In the genomic region with DNA sequence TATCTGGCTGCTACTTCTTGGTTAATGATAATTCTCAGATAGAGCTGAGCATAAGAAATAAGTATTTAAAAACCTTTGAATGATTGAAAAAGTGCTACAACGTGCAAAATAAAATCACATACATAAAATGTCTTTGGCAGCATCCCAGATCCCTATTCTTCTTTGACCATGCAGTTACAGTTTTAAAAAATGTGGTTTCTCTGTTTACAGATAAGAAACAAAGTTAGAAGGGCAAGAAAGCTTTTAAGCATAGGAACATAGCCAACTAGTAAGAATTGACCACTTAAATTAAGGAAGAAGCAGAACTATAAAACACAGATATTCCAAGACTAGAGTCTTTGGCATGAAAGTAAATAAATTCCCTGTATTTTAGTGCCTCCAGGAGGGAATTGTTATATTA, we compare ENCODE assay signal across 31 mouse cellular contexts.
"Had no signal": no experiment of that assay in that cellular context is flagged by ENCODE, and none has a peak within 500 bp of the region (broad histone marks: within the 10 kb centered on the region; RNA-seq: fewer than 3 reads in every experiment).

No protein-coding gene starts in this region.

- H3K9me3 ChIP-seq: limb, embryonic 10.5 days; limb, embryonic 12.5 days; limb, embryonic 13.5 days; limb, embryonic 15.5 days; liver, embryonic 12.5 days; liver, embryonic 13.5 days; liver, embryonic 15.5 days; lung, embryonic 15.5 days; megakaryocyte, embryonic 14.5 days; midbrain, embryonic 10.5 days; midbrain, embryonic 12.5 days; midbrain, embryonic 13.5 days; midbrain, embryonic 15.5 days; neural tube, embryonic 12.5 days had no signal

- H3K9ac ChIP-seq: limb, embryonic 12.5 days; limb, embryonic 13.5 days; limb, embryonic 15.5 days; liver, embryonic 12.5 days; liver, embryonic 13.5 days; liver, embryonic 14.5 days; liver, embryonic 15.5 days; liver, postnatal 0 days; lung, embryonic 15.5 days; midbrain, embryonic 12.5 days; midbrain, embryonic 13.5 days; midbrain, embryonic 15.5 days; neural tube, embryonic 12.5 days had no signal

- H3K4me3 ChIP-seq: left cerebral cortex, adult 2 months; limb, embryonic 10.5 days; limb, embryonic 12.5 days; limb, embryonic 13.5 days; limb, embryonic 15.5 days; liver, embryonic 12.5 days; liver, embryonic 13.5 days; liver, embryonic 15.5 days; lung, embryonic 15.5 days; megakaryocyte, embryonic 14.5 days; midbrain, embryonic 10.5 days; midbrain, embryonic 12.5 days; midbrain, embryonic 13.5 days; midbrain, embryonic 15.5 days; myocyte; neural tube, embryonic 12.5 days had no signal

- DNase-seq: left cerebral cortex, postnatal 4 days; liver; liver, embryonic 13.5 days; liver, postnatal 0 days; lung, adult 18-20 months; lung, adult 2 months; lung, postnatal 14 days; lung, postnatal 36 days; lung, postnatal 4 days; midbrain, embryonic 14.5 days had no signal

- H3K27me3 ChIP-seq: limb, embryonic 12.5 days; limb, embryonic 13.5 days; limb, embryonic 15.5 days; liver, embryonic 12.5 days; liver, embryonic 13.5 days; liver, embryonic 15.5 days; lung, embryonic 15.5 days; megakaryocyte, embryonic 14.5 days; midbrain, embryonic 12.5 days; midbrain, embryonic 13.5 days; midbrain, embryonic 15.5 days; neural tube, embryonic 12.5 days had no signal

- H3K36me3 ChIP-seq: limb, embryonic 10.5 days; limb, embryonic 12.5 days; limb, embryonic 13.5 days; limb, embryonic 15.5 days; liver, embryonic 12.5 days; liver, embryonic 13.5 days; liver, embryonic 15.5 days; lung, embryonic 15.5 days; midbrain, embryonic 10.5 days; midbrain, embryonic 12.5 days; midbrain, embryonic 13.5 days; midbrain, embryonic 15.5 days; neural tube, embryonic 12.5 days had no signal

- H3K27ac ChIP-seq: left cerebral cortex, adult 2 months; limb, embryonic 10.5 days; limb, embryonic 12.5 days; limb, embryonic 13.5 days; limb, embryonic 15.5 days; liver, embryonic 12.5 days; liver, embryonic 13.5 days; liver, embryonic 14.5 days; liver, embryonic 15.5 days; lung, embryonic 15.5 days; macrophage; midbrain, embryonic 10.5 days; midbrain, embryonic 12.5 days; midbrain, embryonic 13.5 days; midbrain, embryonic 15.5 days; neural tube, embryonic 12.5 days had no signal

- H3K4me2 ChIP-seq: limb, embryonic 12.5 days; limb, embryonic 13.5 days; limb, embryonic 15.5 days; liver, embryonic 11.5 days; liver, embryonic 12.5 days; liver, embryonic 13.5 days; liver, embryonic 15.5 days; lung, embryonic 15.5 days; midbrain, embryonic 11.5 days; midbrain, embryonic 12.5 days; midbrain, embryonic 13.5 days; midbrain, embryonic 15.5 days; neural tube, embryonic 12.5 days had no signal

- H3K4me1 ChIP-seq: limb, embryonic 10.5 days; limb, embryonic 12.5 days; limb, embryonic 13.5 days; limb, embryonic 15.5 days; liver, embryonic 12.5 days; liver, embryonic 13.5 days; liver, embryonic 15.5 days; lung, embryonic 15.5 days; megakaryocyte, embryonic 14.5 days; midbrain, embryonic 10.5 days; midbrain, embryonic 12.5 days; midbrain, embryonic 13.5 days; midbrain, embryonic 15.5 days; neural tube, embryonic 12.5 days had no signal

- ATAC-seq: liver, embryonic 12.5 days; liver, postnatal 0 days; lung, postnatal 0 days; midbrain, embryonic 13.5 days; midbrain, embryonic 15.5 days; midbrain, embryonic 16.5 days had no signal
